Comparison of ENCODE assay signal across 29 mouse cellular contexts in the genomic region with DNA sequence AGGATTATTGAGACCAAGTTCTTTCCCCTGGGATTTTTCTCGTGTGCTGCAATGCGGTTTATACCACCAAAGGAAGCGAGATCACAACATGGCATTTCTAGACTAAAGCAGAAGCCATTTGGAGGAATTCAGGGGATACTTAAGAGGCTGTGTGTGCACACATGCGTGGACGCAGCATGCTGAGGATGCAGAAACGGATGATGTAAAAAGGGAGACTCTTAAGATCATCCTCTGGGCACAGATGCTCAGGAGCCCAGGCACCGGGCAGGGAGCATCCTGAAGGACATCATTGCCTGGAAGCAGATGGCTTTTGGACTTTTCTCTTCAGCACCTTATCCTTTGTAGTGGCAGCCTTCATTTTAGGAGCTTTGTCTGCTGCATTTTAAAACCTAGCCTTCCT.
DNase-seq lines count a peak whose midpoint lies in the region; ATAC-seq and TF ChIP-seq lines count a peak whose summit lies in the region.
"Had no signal": no experiment of that assay in that cellular context is flagged by ENCODE, and none has a peak within 500 bp of the region (broad histone marks: within the 10 kb centered on the region; RNA-seq: fewer than 3 reads in every experiment).

No protein-coding gene starts in this region.

- DNase-seq in frontal cortex, postnatal 10 days (ENCODE audit: low spot score in 2 of 2): no peak
- DNase-seq in hindbrain, embryonic 11.5 days (ENCODE audit: low spot score): no peak
- peak; percentile 17 for DNase-seq in midbrain, postnatal 0 days (ENCODE audit: low spot score)
- DNase-seq in midbrain, embryonic 10.5 days (ENCODE audit: low spot score): no peak
- no peak for DNase-seq in left cerebral cortex, postnatal 10 days (ENCODE audit: extremely low spot score in 1 of 2, low spot score in 2 of 2)
- DNase-seq: adrenal gland, postnatal 10 days; cerebellum, adult 11 months; cerebellum, postnatal 25 days; gastrocnemius, adult 2 months; gastrocnemius, postnatal 36 days; heart, adult 2 months; kidney, adult 11 months; kidney, postnatal 14 days; liver, embryonic 13.5 days; lung, adult 18-20 months; lung, postnatal 4 days; right cerebral cortex, postnatal 25 days; thymus, adult 2 months; thymus, postnatal 36 days had no signal

- no peaks in the 10 kb centered on the region for H3K27me3 ChIP-seq in hindbrain, embryonic 16.5 days (replicated peaks; ENCODE audit: control insufficient read depth, insufficient read depth, low read length)
- H3K27me3 ChIP-seq in hindbrain, embryonic 11.5 days (ENCODE audit: control insufficient read depth, insufficient read depth, low read length): no peaks in the 10 kb centered on the region
- no peaks in the 10 kb centered on the region for H3K27me3 ChIP-seq in midbrain, postnatal 0 days (ENCODE audit: insufficient read depth, low read length)
- H3K27me3 ChIP-seq in midbrain, embryonic 10.5 days (ENCODE audit: low read depth, poor library complexity, severe bottlenecking): no peaks in the 10 kb centered on the region
- H3K27me3 ChIP-seq in myocyte (ENCODE audit: control insufficient read depth, insufficient read depth, insufficient read length): no peaks in the 10 kb centered on the region
- H3K27me3 ChIP-seq: forebrain, embryonic 13.5 days; limb, embryonic 15.5 days; liver, embryonic 13.5 days; megakaryocyte, embryonic 14.5 days; midbrain, embryonic 13.5 days had no signal

- no peak overlapping the region for H3K4me3 ChIP-seq in hindbrain, embryonic 16.5 days (ENCODE audit: low read length)
- no peak overlapping the region for H3K4me3 ChIP-seq in hindbrain, embryonic 11.5 days (ENCODE audit: low read depth, low read length)
- H3K4me3 ChIP-seq in midbrain, postnatal 0 days (ENCODE audit: low read depth, low read length): no peak overlapping the region
- H3K4me3 ChIP-seq in midbrain, embryonic 10.5 days: no peak overlapping the region
- no peak overlapping the region for H3K4me3 ChIP-seq in myocyte
- H3K4me3 ChIP-seq: forebrain, embryonic 13.5 days; gastrocnemius, adult 2 months; heart, adult 2 months; left cerebral cortex, adult 2 months; limb, embryonic 15.5 days; liver, embryonic 13.5 days; megakaryocyte, embryonic 14.5 days; midbrain, embryonic 13.5 days had no signal

- H3K36me3 ChIP-seq in hindbrain, embryonic 16.5 days (ENCODE audit: control insufficient read depth, insufficient read depth, low read length): no peaks in the 10 kb centered on the region
- no peaks in the 10 kb centered on the region for H3K36me3 ChIP-seq in hindbrain, embryonic 11.5 days (ENCODE audit: control insufficient read depth, insufficient read depth, low read length)
- no peaks in the 10 kb centered on the region for H3K36me3 ChIP-seq in midbrain, postnatal 0 days (ENCODE audit: insufficient read depth, low read length)
- H3K36me3 ChIP-seq in midbrain, embryonic 10.5 days: no peaks in the 10 kb centered on the region
- H3K36me3 ChIP-seq in myocyte (ENCODE audit: control insufficient read depth, insufficient read depth): no peaks in the 10 kb centered on the region
- H3K36me3 ChIP-seq: limb, embryonic 15.5 days; liver, embryonic 13.5 days; midbrain, embryonic 13.5 days had no signal

- H3K79me2 ChIP-seq in myocyte (ENCODE audit: control insufficient read depth, insufficient read depth): no peaks in the 10 kb centered on the region

- peak overlapping the region; percentile 27; the same call in 1 of the 2 replicates for H3K9ac ChIP-seq in hindbrain, embryonic 16.5 days (ENCODE audit: low read depth, low read length)
- H3K9ac ChIP-seq in hindbrain, embryonic 11.5 days (ENCODE audit: low read depth, low read length): no peak overlapping the region
- H3K9ac ChIP-seq in midbrain, postnatal 0 days (replicated peaks; ENCODE audit: low read length, poor library complexity, severe bottlenecking): no peak overlapping the region
- H3K9ac ChIP-seq: forebrain, embryonic 13.5 days; limb, embryonic 15.5 days; liver, embryonic 13.5 days; midbrain, embryonic 13.5 days had no signal

- no peak for TF ChIP-seq CTCF in midbrain, postnatal 0 days (IDR thresholded peaks at IDR 0.05)

- H3K27ac ChIP-seq in hindbrain, embryonic 16.5 days (ENCODE audit: low read depth, low read length): 0 out of 2 replicates have a peak overlapping the region, but pooled peaks have one; percentile 20
- no peak overlapping the region for H3K27ac ChIP-seq in hindbrain, embryonic 11.5 days (ENCODE audit: low read depth, low read length)
- 0 out of 2 replicates have a peak overlapping the region, but pooled peaks have one; percentile 32 for H3K27ac ChIP-seq in midbrain, postnatal 0 days (ENCODE audit: low read depth, low read length)
- no peak overlapping the region for H3K27ac ChIP-seq in midbrain, embryonic 10.5 days (replicated peaks)
- H3K27ac ChIP-seq: forebrain, embryonic 13.5 days; gastrocnemius, adult 2 months; heart, adult 2 months; limb, embryonic 15.5 days; liver, embryonic 13.5 days; midbrain, embryonic 13.5 days had no signal

- ATAC-seq in frontal cortex, adult (ENCODE audit: low TSS enrichment): peak; percentile 72
- ATAC-seq in hindbrain, embryonic 16.5 days: peak; percentile 30; the same call in 1 of the 2 replicates
- ATAC-seq in hindbrain, embryonic 11.5 days (ENCODE audit: low FRiP score): no peak
- ATAC-seq in midbrain, postnatal 0 days (ENCODE audit: low FRiP score): no peak
- ATAC-seq: forebrain, embryonic 13.5 days; lung, postnatal 0 days; midbrain, embryonic 13.5 days; Patski had no signal

- intact Hi-C loops in left cerebral cortex, postnatal 10 days (cut with DNase I): no loop called here

- H3K4me2 ChIP-seq in hindbrain, embryonic 16.5 days (ENCODE audit: low read length): no peak overlapping the region; the same call in 1 of the 2 replicates
- no peak overlapping the region for H3K4me2 ChIP-seq in hindbrain, embryonic 11.5 days (replicated peaks; ENCODE audit: low read depth, low read length)
- H3K4me2 ChIP-seq in midbrain, postnatal 0 days (ENCODE audit: low read depth, low read length, poor library complexity, severe bottlenecking): no peak overlapping the region
- peak overlapping the region; percentile 25 for H3K4me2 ChIP-seq in myocyte (ENCODE audit: low read depth)
- H3K4me2 ChIP-seq: forebrain, embryonic 13.5 days; limb, embryonic 15.5 days; liver, embryonic 13.5 days; midbrain, embryonic 13.5 days had no signal

- no peak overlapping the region for H3ac ChIP-seq in myocyte (ENCODE audit: control insufficient read depth, insufficient read length)

- H3K4me1 ChIP-seq in hindbrain, embryonic 16.5 days (ENCODE audit: control insufficient read depth, insufficient read depth, low read depth, low read length): peaks cover 6% of the 10 kb centered on the region; the same call in 1 of the 2 replicates
- no peaks in the 10 kb centered on the region for H3K4me1 ChIP-seq in hindbrain, embryonic 11.5 days (replicated peaks; ENCODE audit: control insufficient read depth, insufficient read depth, low read length)
- 0 out of 2 replicates have a peak, but pooled peaks cover 4% of the 10 kb centered on the region for H3K4me1 ChIP-seq in midbrain, postnatal 0 days (ENCODE audit: insufficient read depth, low read length)
- peaks cover 10% of the 10 kb centered on the region for H3K4me1 ChIP-seq in midbrain, embryonic 10.5 days
- H3K4me1 ChIP-seq: forebrain, embryonic 13.5 days; liver, embryonic 13.5 days; midbrain, embryonic 13.5 days had no signal

- 59% methylated on average over 7 of the region's 7 CpGs for WGBS in hindbrain, embryonic 16.5 days
- 84% methylated on average over 7 of the region's 7 CpGs for WGBS in hindbrain, embryonic 11.5 days
- 57% methylated on average over 7 of the region's 7 CpGs for WGBS in midbrain, postnatal 0 days
- 77% methylated on average over 7 of the region's 7 CpGs for WGBS in midbrain, embryonic 10.5 days

- TF ChIP-seq POLR2A in myocyte (IDR thresholded peaks at IDR 0.05; ENCODE audit: insufficient read length, low read depth): no peak

- no peaks in the 10 kb centered on the region for H3K9me3 ChIP-seq in hindbrain, embryonic 16.5 days (ENCODE audit: control insufficient read depth, low read length)
- H3K9me3 ChIP-seq in hindbrain, embryonic 11.5 days (ENCODE audit: control insufficient read depth, low read length): no peaks in the 10 kb centered on the region
- H3K9me3 ChIP-seq in midbrain, postnatal 0 days (ENCODE audit: low read length): no peaks in the 10 kb centered on the region
- no peaks in the 10 kb centered on the region for H3K9me3 ChIP-seq in midbrain, embryonic 10.5 days (replicated peaks)
- H3K9me3 ChIP-seq: forebrain, embryonic 13.5 days; limb, embryonic 15.5 days; liver, embryonic 13.5 days; megakaryocyte, embryonic 14.5 days; midbrain, embryonic 13.5 days had no signal

TF ChIP-seq in myocyte, 11 proteins besides CTCF, POLR2A, EP300 and RAD21:
- no peak for TF ChIP-seq MYOG (IDR thresholded peaks at IDR 0.05; ENCODE audit: control insufficient read depth in 1 of 3, insufficient read depth in 1 of 3, insufficient read length in 2 of 3, low read depth in 2 of 3)
- no peak for TF ChIP-seq SRF (IDR thresholded peaks at IDR 0.05; ENCODE audit: control insufficient read depth, insufficient read length, low read depth)
- TF ChIP-seq POLR2AphosphoS2 (IDR thresholded peaks at IDR 0.05; ENCODE audit: insufficient read length, low read depth): no peak
- TF ChIP-seq REST (IDR thresholded peaks at IDR 0.05; ENCODE audit: insufficient read depth, insufficient read length): no peak
- no peak for TF ChIP-seq USF1 (IDR thresholded peaks at IDR 0.05; ENCODE audit: low read depth)
- no peak for TF ChIP-seq CEBPB (IDR thresholded peaks at IDR 0.05; ENCODE audit: insufficient read depth, poor library complexity, severe bottlenecking)
- TF ChIP-seq MYOD1 (IDR thresholded peaks at IDR 0.05; ENCODE audit: control insufficient read depth in 1 of 3, insufficient read length in 2 of 3, low read depth in 2 of 3): no peak

Comparison
In these comparisons a context has a peak if more than half of its experiments do, and no peak if none do; other contexts are left out.
1. ATAC-seq: peak in frontal cortex, adult (single experiment) and hindbrain, embryonic 16.5 days (single experiment); none in hindbrain, embryonic 11.5 days (single experiment) and midbrain, postnatal 0 days (single experiment).
2. H3K27ac ChIP-seq: peak in hindbrain, embryonic 16.5 days (single experiment) and midbrain, postnatal 0 days (single experiment); none in hindbrain, embryonic 11.5 days (single experiment) and midbrain, embryonic 10.5 days (single experiment).